Mouse (Mus musculus) spleen, adult 2 months (tissue): ENCODE results near the gene Dhx37.

ENCODE experiments used
- CTCF ChIP-seq: fragments of 200-500 bp; IDR thresholded peaks from 2 replicates; pipeline ENCODE4 v1.5.1; 2011; ENCODE audit warnings: mild to moderate bottlenecking, inconsistent platforms; ENCODE audit not compliant: insufficient read depth, insufficient read length, insufficient replicate concordance; ENCODE audit errors: extremely low read depth
- POLR2A ChIP-seq: fragments of 200-500 bp; IDR thresholded peaks from 2 replicates; pipeline ENCODE4 v1.6.1; 2011; ENCODE audit warnings: low read depth, low read length, inconsistent platforms

DNA sequence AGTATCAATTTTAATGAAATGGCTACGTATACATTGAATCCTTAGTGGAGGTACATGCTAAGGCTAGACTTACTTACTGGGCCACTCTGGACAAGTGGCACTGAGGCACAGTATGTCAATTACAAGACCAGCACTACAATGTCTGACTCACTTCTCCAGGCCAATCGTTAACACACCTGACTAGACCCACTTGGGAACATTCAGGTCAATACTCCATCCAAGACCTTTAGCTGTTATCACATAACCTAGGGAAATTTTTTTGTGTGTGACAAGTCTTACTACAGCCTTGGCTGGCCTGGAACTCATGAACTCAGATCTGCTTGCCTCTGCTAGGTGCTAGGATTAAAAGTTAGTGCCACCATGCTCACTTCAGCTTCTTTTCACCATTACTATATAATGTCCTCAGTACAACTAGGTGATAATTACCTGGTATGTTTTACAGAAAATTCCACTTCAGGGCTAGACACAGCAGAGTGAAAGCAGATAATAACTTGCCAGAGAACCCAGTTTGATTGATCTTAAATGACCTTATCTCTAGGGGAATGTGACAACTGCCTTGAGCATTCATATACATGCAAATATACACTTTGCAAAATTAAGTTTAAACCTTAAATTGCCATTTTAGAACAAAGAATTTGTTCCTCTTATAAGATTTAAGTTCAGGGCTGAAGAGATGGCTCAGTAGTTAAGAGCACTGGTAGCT, 49.3 kb downstream of the Dhx37 start:
- TF ChIP-seq POLR2A (no peak), CTCF (no peak)
